Mouse (Mus musculus): Measurements from ENCODE around the gene Klhl31. TPM values are rescaled to one million over a fixed set of nuclear protein-coding genes. Genes with fewer than 3 reads are reported as not detected.

Gene Klhl31
- total RNA-seq, 2 experiments from 2014 or later = 0.07 TPM

- intact Hi-C loops (cut with DNase I) = no loop called here
- DNase-seq (ENCODE audit: low spot score in 2 of 2) = peak in 1 of 2 experiments; percentile 22
Observed at GRCm38 (mm10) chr9:77620482-77620881, 15.8 kb upstream of the Klhl31 start.

GRCm38 (mm10) chr9:77622874-77623273 is 13.4 kb upstream of the Klhl31 start:
- no peak for DNase-seq (ENCODE audit: low spot score in 2 of 2)
- intact Hi-C loops (cut with DNase I) = no loop called here

DNA sequence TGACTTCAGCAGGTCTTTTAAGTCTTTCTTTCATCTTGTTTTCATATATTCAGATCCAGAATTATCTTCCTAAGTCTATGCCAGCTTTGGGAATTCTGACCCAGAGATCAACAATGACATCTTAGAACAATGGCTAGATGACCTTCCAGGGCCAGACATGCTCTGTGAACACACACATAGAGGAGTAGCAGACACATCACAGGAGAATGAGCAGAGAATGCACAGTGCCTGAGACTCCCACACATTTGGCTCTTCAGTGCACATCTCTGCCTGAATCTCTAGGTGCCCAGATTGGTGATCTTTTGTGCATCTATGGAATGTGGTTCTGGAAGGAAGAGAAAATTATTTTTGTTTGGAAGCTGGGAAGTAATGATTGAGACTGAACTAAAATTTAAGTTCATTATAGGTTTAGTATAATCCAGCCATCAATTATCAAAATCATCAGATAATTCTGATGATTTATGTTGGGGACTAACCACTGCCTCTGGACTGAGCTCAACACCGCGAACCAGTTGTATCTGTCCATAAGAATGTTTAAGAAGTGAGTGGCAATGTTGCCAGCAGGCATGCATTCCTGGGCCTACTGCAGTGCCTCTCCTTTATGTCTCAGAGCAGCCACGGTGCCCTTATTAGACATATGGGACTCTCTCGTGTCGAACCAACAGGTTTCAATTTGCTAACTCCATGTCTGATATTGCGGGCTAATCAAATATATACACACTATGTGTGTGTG is 12.8 kb upstream of the Klhl31 start:
- DNase-seq (ENCODE audit: low spot score in 2 of 2) = no peak
- intact Hi-C loops (cut with DNase I) = no loop called here

GRCm38 (mm10) chr9:77624171-77624570 is 12.1 kb upstream of the Klhl31 start:
- DNase-seq (ENCODE audit: low spot score in 2 of 2) = no peak
- intact Hi-C loops (cut with DNase I) = no loop called here

- no peak for DNase-seq (ENCODE audit: low spot score in 2 of 2)
- intact Hi-C loops (cut with DNase I) = no loop called here
Observed at GRCm38 (mm10) chr9:77628676-77629075, 7.6 kb upstream of the Klhl31 start.

- DNase-seq (ENCODE audit: low spot score in 2 of 2) = no peak
Observed at GRCm38 (mm10) chr9:77629708-77630107, 6.6 kb upstream of the Klhl31 start.

DNA sequence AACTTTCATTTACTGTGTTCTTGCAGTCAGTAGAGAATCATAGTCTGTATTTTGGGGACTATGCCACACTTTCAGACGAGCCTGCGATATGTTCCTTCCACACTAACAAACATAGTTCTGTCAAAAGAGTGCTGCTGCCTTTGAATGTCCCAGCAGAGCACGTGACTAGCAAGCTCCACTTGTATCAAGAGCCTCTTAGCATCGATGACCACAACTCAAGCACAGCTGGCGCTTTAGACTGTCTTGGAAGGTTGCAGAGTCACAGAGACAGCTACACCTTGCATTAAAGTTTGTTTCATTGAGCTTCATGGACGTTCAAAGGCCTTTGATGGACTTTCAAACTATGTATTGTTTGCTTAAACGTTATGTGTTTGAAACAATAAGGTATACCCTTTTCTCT is 5.5 kb upstream of the Klhl31 start:
- intact Hi-C loops (cut with DNase I) = no loop called here
- no peak for DNase-seq (ENCODE audit: low spot score in 2 of 2)

More at GRCm38 (mm10) chr9:77629708-77630107, 6.6 kb upstream of the Klhl31 start:
- intact Hi-C loops (cut with DNase I) = no loop called here

- intact Hi-C loops (cut with DNase I) = no loop called here
- DNase-seq (ENCODE audit: low spot score in 2 of 2) = no peak
Observed at GRCm38 (mm10) chr9:77632432-77632831, 3.9 kb upstream of the Klhl31 start.

- no peak for DNase-seq (ENCODE audit: low spot score in 2 of 2)
- intact Hi-C loops (cut with DNase I) = no loop called here
Observed at GRCm38 (mm10) chr9:77636003-77636402, 297 bp upstream of the Klhl31 start.

- no peak for DNase-seq (ENCODE audit: low spot score in 2 of 2)
- intact Hi-C loops (cut with DNase I) = no loop called here
Observed at GRCm38 (mm10) chr9:77637357-77637756, 1.1 kb downstream of the Klhl31 start.

DNA sequence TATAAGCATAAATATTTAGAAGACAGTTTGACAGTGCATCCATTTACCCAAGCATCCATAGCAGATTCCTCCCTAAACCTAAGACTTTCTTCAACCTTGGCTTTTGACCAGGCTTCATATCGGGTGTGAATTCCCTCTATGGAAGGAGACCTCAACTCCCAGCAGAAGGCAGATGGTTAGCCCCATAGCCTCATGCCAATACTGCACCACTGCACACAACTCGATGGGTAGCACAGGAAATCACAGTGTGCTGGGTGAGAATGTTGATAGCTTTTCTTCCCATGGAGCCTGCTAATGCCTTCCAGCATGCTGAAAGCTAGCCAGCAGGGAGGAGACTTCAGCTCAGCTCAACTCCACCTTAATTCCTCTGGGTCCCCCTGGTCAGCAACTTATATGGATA is 8.9 kb downstream of the Klhl31 start:
- no peak for DNase-seq (ENCODE audit: low spot score in 2 of 2)
- intact Hi-C loops (cut with DNase I) = no loop called here

- intact Hi-C loops (cut with DNase I) = no loop called here
- no peak for DNase-seq (ENCODE audit: low spot score in 2 of 2)
Observed at GRCm38 (mm10) chr9:77651847-77652246, 15.5 kb downstream of the Klhl31 start.

DNA sequence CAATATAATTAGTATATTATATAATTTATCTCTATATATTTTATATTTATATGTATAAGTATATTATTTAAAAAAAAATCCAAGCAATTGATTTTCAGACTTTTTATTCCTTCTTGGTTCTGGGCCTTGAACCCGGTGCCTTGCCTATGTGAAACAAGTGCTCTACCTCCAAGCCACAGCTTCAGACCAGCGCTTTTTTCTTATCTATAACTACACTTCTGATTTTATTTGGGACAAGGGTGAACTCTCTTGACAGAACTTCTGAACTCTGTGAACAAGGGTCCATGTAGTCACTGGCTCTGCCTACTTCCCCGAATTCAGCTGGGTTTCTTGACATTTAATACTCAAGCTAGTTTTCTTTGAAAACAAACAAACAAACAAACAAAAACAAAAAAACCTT is 17.6 kb downstream of the Klhl31 start:
- DNase-seq (ENCODE audit: low spot score in 2 of 2) = no peak
- intact Hi-C loops (cut with DNase I) = loop anchor here (2.0 kb wide), 1 partner anchor 101 kb away; the partner anchor contains the start of gene Gclc

DNA sequence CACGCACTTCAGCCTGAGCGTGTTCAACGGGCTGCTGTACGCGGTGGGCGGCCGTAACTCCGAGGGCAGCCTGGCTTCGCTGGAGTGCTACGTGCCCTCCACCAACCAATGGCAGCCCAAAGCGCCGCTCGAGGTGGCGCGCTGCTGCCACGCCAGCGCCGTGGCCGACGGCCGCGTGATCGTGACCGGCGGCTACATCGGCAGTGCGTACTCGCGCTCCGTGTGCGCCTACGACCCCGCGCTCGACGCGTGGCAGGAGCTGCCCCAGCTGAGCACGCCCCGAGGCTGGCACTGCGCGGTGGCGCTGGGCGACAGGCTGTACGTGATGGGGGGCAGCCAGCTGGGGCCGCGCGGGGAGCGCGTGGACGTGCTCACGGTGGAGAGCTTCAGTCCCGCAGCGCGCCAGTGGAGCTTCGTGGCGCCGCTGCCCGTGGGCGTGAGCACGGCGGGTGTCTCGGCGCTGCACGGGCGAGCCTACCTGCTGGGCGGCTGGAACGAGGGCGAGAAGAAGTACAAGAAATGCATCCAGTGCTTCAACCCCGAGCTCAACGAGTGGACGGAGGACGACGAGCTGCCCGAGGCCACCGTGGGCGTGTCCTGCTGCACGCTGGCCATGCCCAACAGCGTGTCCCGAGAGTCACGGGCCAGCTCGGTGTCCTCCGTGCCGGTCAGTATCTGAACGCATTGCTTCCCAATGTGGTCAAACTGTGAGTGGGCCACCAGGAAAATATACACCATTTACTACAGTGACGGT is 19.1 kb downstream of the Klhl31 start:
- intact Hi-C loops (cut with DNase I) = loop anchor here (2.0 to 5.0 kb wide), 2 partner anchors 99 to 372 kb away; partner anchors contain the start of gene Gclc
- peak; percentile 57 to 58 for DNase-seq (ENCODE audit: low spot score in 2 of 2)

DNA sequence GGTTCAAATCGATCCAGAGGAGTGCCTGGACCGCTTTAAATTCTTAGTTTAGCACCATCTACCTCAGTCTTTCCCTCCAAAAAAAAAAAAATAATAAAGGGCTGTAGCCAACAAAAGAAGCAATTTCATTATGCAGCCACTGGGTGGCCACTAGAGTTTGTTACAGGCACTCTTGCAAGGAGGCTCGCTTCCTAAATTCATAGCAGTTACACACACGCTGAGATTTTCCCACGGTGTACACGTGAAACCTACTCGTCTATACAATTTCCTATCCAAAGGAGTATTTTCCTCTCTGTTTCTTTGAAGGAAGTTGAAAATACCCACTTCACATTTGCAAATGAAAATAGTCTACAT is 19.6 kb downstream of the Klhl31 start:
- peak; percentile 46 to 67 for DNase-seq (ENCODE audit: low spot score in 2 of 2)
- intact Hi-C loops (cut with DNase I) = loop anchor here (1.0 to 5.0 kb wide), 3 partner anchors 99 to 371 kb away; partner anchors contain the start of gene Gclc

DNA sequence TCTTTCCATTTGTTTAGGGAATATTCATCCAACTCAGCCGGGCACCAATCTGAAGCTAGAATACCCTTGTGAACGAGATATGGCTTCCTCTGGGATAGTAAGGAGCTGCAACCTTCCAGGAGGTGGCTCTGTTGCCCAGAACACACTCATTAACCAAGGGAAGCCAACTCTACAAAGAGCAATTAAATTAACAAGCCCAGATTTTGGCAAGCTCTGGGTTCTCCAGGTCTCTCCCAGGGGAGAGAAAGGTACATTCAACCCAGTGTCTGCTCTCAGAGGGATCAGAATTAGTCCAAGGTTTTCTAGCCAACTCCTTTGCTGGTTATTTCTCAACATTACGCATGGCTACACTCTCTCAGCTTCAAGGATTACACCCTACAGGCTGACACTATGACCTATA is 26.6 kb downstream of the Klhl31 start:
- no peak for DNase-seq (ENCODE audit: low spot score in 2 of 2)
- intact Hi-C loops (cut with DNase I) = no loop called here

GRCm38 (mm10) chr9:77670095-77670494 is 33.8 kb downstream of the Klhl31 start:
- intact Hi-C loops (cut with DNase I) = no loop called here

DNA sequence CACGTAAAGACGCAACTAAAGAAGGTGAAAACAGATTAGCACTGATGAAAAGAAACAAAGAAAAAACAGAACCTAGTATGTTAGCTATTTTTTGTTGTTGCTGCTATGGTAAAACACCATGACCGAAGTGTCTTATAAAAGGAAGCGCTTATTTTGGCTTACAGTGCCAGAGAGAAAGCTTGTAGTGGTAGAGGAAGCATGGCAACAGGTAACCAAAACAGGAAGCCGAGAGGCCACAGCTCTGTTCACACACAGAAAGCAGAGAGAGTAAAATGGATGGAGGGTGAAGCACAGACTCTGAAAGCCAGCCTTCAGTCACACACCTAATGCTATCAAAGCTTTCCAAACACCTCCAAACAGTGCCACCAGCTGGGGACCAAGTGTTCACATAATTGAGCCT is 34.7 kb downstream of the Klhl31 start:
- intact Hi-C loops (cut with DNase I) = no loop called here
- DNase-seq (ENCODE audit: low spot score in 2 of 2) = no peak

More at GRCm38 (mm10) chr9:77670095-77670494, 33.8 kb downstream of the Klhl31 start:
- DNase-seq (ENCODE audit: low spot score in 2 of 2) = no peak

DNA sequence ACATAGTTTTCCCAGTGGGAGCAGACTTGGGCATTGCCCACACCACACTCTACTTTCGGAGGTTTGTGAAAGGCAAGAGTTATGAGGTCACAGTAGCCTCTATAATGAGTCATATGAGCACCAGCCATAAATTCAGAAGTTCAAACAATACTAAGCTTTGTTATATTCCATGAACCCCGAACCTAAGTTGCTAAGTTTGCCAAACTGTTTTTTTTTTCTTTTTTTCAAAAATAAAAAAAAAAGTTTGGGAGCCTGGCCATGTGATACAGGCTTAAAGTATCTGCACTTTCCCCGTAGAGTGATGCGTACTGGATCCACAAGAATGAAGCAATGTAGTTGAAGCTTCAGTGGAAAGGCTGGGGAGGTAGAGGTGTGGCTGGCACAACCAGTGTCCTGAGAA is 36.9 kb downstream of the Klhl31 start:
- DNase-seq (ENCODE audit: low spot score in 2 of 2) = no peak
- intact Hi-C loops (cut with DNase I) = no loop called here

DNA sequence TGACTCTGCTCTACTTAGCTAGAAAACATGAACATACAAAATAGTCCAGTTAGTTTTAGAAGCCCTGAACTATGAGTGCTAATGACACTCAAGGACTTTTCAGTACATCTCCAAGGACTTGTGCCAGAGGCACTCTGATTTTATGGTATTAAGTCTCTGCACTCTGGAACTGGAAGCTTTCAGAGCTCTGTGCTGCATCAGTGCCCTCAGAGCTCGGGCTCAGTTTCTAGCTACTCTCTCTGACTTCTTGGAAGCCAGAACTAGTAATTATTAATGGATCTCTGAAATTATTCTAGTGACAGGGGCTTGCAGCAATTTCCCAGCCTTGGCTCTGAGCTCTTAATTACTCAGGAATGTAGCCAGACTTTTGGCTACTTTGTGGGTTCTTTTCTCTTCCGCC is 37.7 kb downstream of the Klhl31 start:
- intact Hi-C loops (cut with DNase I) = no loop called here
- DNase-seq (ENCODE audit: low spot score in 2 of 2) = no peak

DNA sequence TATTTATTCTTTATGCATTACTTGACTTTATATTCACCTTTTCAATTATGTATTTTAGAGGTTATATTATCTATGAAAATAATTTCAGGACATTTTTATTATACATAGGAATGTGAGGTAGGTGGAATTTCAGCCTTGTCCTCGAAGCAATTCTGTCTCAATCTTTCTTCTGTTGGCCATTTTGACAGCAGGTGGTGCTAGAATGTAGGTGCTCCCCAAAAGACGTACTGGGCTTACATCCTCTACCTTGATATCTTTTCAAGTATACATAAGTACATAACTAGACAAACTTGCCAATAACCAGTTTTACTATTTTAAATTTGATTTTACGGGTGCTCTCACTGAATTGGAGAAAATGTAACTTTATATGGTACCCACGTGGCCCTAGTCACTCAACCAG is 48.6 kb downstream of the Klhl31 start:
- no peak for DNase-seq (ENCODE audit: low spot score in 2 of 2)
- intact Hi-C loops (cut with DNase I) = no loop called here
